Mouse (Mus musculus): ENCODE results near the gene Krt82.

GRCm38 (mm10) chr15:101494203-101494602 lies 56.3 kb downstream of the Krt82 start:
- no peak for TF ChIP-seq POLR2A (IDR thresholded peaks at IDR 0.05; ENCODE audit: borderline replicate concordance, extremely low read depth, low read depth, low read length)
- no peak for TF ChIP-seq CTCF (IDR thresholded peaks at IDR 0.05; ENCODE audit: insufficient read depth, low read length)
